Mouse (Mus musculus): ENCODE measurements around the gene Syt7.

GRCm38 (mm10) chr19:10500581-10500980 lies 111.7 kb downstream of the Syt7 start:
- TF ChIP-seq CTCF (IDR thresholded peaks at IDR 0.05; ENCODE audit: low read depth) (no peak), EP300 (IDR thresholded peaks at IDR 0.05; ENCODE audit: low read depth) (no peak)

Measured in heart, postnatal 0 days (tissue).